Mouse (Mus musculus) embryonic fibroblast, embryonic 13.5 days (primary cell): ENCODE data around the gene Ppp1r27. TPM values are rescaled to one million over a fixed set of nuclear protein-coding genes. Genes with fewer than 3 reads are reported as not detected.

Experiments used
- H3K27ac ChIP-seq: 2 replicates; pipeline ENCODE4 v1.5.1; 2012; ENCODE audit warnings: low read length, control low read depth, inconsistent platforms; ENCODE audit not compliant: insufficient read depth
- H3K4me1 ChIP-seq: 2 replicates; pipeline ENCODE4 v1.6.1; 2011; ENCODE audit warnings: low read length; ENCODE audit not compliant: control insufficient read depth, insufficient read depth
- H3K4me3 ChIP-seq: 2 replicates; pipeline ENCODE4 v1.5.1; 2011; ENCODE audit warnings: mild to moderate bottlenecking, control low read depth, low read length; ENCODE audit not compliant: insufficient read depth
- CTCF ChIP-seq: IDR thresholded peaks from 2 replicates; pipeline ENCODE4 v1.5.1; 2011; ENCODE audit warnings: mild to moderate bottlenecking, control low read depth, low read length, moderate library complexity, borderline replicate concordance; ENCODE audit not compliant: insufficient read depth
- POLR2A ChIP-seq: IDR thresholded peaks from 2 replicates; pipeline ENCODE4 v1.6.1; 2011; ENCODE audit warnings: low read depth, mild to moderate bottlenecking, control low read depth, low read length, moderate library complexity
- polyA plus RNA-seq: library from polyadenylated mRNA; stranded (reverse); fragments of >200 nt; gene quantifications from 2 replicates; pipeline ENCODE4 v1.2.4, GENCODE M21; 2011; ENCODE audit warnings: low read depth; ENCODE audit not compliant: missing spikeins, insufficient read length

The Ppp1r27 gene
- polyA plus RNA-seq, 1 experiment = not detected

GRCm38 (mm10) chr11:120576365-120576981 is 25.5 kb upstream of the Ppp1r27 start:
- 0 out of 2 replicates have a peak, but pooled peaks cover 6% of the 10 kb centered on the region for H3K4me1 ChIP-seq
- H3K4me3 ChIP-seq = no peak overlapping the region
- TF ChIP-seq CTCF = no peak
- 0 out of 2 replicates have a peak, but pooled peaks have one; percentile 5 for TF ChIP-seq POLR2A
- no peak overlapping the region for H3K27ac ChIP-seq

- no peak for TF ChIP-seq POLR2A
- no peak for TF ChIP-seq CTCF
- no peak overlapping the region for H3K27ac ChIP-seq
- H3K4me3 ChIP-seq = no peak overlapping the region
- peaks cover 9% of the 10 kb centered on the region; the same call in 1 of the 2 replicates for H3K4me1 ChIP-seq
Measured at GRCm38 (mm10) chr11:120575940-120576339, 25.0 kb upstream of the Ppp1r27 start.

- Histone ChIP-seq H3K27ac (no peak overlapping the region), H3K4me1 (peaks cover 12% of the 10 kb centered on the region; the same call in 1 of the 2 replicates), H3K4me3 (no peak overlapping the region)
- TF ChIP-seq CTCF (no peak), POLR2A (no peak)
Measured at GRCm38 (mm10) chr11:120575046-120575445, 24.1 kb upstream of the Ppp1r27 start.

- H3K4me3 ChIP-seq = peak overlapping the region; percentile 72
- TF ChIP-seq CTCF = no peak
- TF ChIP-seq POLR2A = peak; percentile 58
- H3K4me1 ChIP-seq = peaks cover 14% of the 10 kb centered on the region; the same call in 1 of the 2 replicates
- H3K27ac ChIP-seq = peak overlapping the region; percentile 44
Measured at GRCm38 (mm10) chr11:120574278-120574600, 23.3 kb upstream of the Ppp1r27 start.

- TF ChIP-seq CTCF = no peak
- no peak; the same call in 1 of the 2 replicates for TF ChIP-seq POLR2A
- peak overlapping the region; percentile 95 for H3K27ac ChIP-seq
- H3K4me1 ChIP-seq = peaks cover 9% of the 10 kb centered on the region; the same call in 1 of the 2 replicates
- peak overlapping the region; percentile 72 for H3K4me3 ChIP-seq
Measured at GRCm38 (mm10) chr11:120573585-120574277, 22.8 kb upstream of the Ppp1r27 start.

- Histone ChIP-seq H3K27ac (peak within 1 kb of the TSS; percentile 95), H3K4me1 (peaks cover 8% of the 10 kb centered on the region; the same call in 1 of the 2 replicates), H3K4me3 (peak within 1 kb of the TSS; percentile 98)
- TF ChIP-seq POLR2A (peak; percentile 100), CTCF (no peak)
Measured at GRCm38 (mm10) chr11:120572752-120573584, 22.0 kb upstream of the Ppp1r27 start, which contains the start of gene P4hb. Gene P4hb (minus strand): TSS chr11:120573253.

- TF ChIP-seq CTCF (no peak), POLR2A (no peak)
- Histone ChIP-seq H3K4me1 (peaks cover 8% of the 10 kb centered on the region; the same call in 1 of the 2 replicates), H3K4me3 (peak overlapping the region; percentile 98), H3K27ac (0 out of 2 replicates have a peak overlapping the region, but pooled peaks have one; percentile 30)
Measured at GRCm38 (mm10) chr11:120572417-120572751, 21.5 kb upstream of the Ppp1r27 start.

- TF ChIP-seq POLR2A = no peak
- TF ChIP-seq CTCF = no peak
- Histone ChIP-seq H3K27ac (no peak overlapping the region), H3K4me1 (peaks cover 8% of the 10 kb centered on the region; the same call in 1 of the 2 replicates), H3K4me3 (peak overlapping the region; percentile 98)
Measured at GRCm38 (mm10) chr11:120571754-120572416, 21.0 kb upstream of the Ppp1r27 start.

GRCm38 (mm10) chr11:120571122-120571521 is 20.2 kb upstream of the Ppp1r27 start:
- TF ChIP-seq POLR2A (no peak), CTCF (no peak)
- peak overlapping the region; percentile 98 for H3K4me3 ChIP-seq
- no peak overlapping the region for H3K27ac ChIP-seq
- peaks cover 8% of the 10 kb centered on the region; the same call in 1 of the 2 replicates for H3K4me1 ChIP-seq
